Mouse (Mus musculus) frontal cortex, adult 2 months (tissue): ENCODE measurements at regions not wholly inside any gene's neighbourhood (a gene's known extent, or its start where the extent isn't known, plus 50 kb on each side); places are given as distances from the start of the nearest gene placed in this dataset.
"Not testable (repeated sequence)": the region's sequence is repeated elsewhere in the genome, so short reads cannot be mapped to it uniquely, and the experiment has no call there.

Experiments
- DNase-seq, 2 experiments: peaks; one replicate each; pipeline ENCODE4 v3.0.0; 2022; ENCODE audit warnings: low spot score in 1 of 2; ENCODE audit errors: extremely low spot score in 1 of 2

DNA sequence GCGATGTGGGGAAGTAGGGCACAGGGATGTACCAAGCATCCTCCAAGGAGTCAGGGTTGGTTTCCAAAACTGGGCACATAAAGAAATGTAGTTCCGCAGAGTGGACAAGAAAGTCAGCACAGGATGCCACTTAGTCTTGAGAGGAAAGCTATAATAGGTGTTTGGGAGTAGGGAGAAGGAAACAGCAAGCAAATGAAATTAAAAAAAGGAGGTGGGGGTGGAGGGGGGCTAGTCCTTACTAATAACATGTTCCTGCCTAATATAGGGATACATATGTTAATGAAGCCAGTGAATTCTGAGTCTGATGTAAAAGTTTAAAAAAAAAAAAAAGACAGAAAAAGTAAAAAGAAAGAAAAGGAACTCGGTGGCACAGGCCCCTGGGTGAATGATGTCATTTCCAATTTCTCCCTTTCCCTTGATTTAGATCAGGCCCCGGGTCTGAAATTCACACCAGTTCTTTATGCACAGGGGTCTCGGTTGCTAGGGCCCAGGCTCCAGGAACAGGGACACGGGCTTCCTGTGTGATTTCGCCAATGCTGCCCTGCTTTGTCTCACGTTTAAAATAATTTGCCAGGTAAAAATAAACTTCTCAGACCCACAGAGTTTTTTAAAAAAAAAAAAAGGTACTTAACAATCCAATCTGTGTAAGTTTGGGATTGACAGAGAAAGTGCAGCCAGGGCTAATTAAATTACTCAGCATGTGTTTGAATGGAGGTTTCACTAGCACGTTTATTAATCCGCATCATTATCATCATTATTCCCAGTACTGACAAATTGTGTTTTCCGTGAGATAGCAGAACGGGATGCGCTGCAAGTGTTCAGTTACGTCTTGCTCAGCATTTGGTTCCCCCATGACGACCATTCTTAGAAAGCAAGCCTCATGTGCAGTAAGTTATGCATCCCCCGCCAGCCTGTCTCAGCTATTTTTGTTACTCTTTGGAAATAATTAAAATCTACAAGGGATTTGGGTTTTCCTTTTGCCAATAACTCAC lies 172.8 kb upstream of the Slc25a13 start:
- DNase-seq, result no peak

DNA sequence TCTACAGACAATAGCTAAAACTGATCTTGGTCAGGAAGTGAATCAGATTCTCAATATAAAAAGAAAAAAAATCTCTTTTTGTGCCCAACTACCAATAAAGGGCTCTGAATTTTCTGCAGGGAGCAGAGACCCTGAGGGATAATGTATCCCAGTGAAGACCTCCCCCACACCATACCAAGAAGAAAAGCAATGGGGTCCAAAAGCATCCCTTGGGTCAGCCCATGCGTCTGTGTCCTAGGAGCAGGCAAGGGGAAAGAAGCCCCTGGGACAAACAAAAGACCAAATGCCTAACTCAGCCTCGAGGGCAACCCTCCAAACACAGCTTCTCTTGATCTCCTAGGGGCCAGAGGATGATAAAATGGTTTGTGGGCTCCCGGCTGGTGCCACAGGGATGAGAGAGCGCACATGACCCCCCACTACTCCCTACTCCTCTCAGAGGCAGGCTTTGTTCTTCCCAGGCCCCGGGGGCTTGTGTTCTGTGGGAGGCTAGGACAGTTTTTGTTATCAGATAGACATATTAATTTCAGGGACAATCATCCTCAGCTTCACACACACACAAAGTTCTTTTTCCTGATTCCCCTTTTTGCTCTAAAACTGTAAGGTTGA lies 172.0 kb upstream of the Slc25a13 start:
- DNase-seq, result no peak

DNA sequence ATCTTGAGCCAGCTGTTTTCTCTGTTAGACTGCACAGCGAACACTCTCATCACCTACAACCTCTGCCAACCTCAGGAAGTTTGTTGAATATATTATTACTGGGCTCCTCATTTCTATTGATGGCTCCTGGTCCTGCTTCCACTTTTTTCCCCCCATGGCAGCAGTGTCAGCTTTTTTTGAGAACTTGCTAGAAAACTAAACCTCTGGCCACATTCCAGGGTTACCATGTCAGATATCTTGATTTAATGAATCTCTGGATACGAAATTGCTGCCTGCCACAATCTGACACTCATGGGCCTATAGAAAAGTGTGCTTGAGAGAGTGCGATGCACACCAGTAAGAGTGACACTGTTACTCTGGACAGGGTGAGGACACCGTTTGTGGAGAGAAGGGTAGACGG lies 170.6 kb upstream of the Slc25a13 start:
- no peak for DNase-seq

- DNase-seq, result no peak
Measured at GRCm38 (mm10) chr6:6384971-6385370, 168.0 kb upstream of the Slc25a13 start.

DNA sequence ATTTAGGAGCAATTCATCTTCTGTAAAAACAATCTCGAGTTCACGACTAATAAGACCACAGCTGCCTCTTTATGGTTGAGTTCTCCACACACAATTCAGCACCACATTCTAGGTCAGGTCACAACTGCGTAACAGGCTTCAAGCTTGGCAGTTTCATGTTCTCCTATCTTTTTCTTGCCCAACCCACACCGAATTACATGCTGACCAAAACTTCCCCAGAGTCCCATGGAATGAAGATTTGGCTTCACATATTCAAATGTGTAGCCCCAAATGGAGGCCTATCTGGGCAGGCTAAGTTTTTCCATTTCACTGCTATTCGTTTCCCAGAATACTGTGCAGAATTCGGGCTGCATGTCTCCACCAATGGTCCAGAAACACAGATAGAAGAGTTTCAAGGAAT lies 167.5 kb upstream of the Slc25a13 start:
- no peak for DNase-seq

- DNase-seq, result no peak
Measured at GRCm38 (mm10) chr6:6372421-6372820, 155.4 kb upstream of the Slc25a13 start.

DNA sequence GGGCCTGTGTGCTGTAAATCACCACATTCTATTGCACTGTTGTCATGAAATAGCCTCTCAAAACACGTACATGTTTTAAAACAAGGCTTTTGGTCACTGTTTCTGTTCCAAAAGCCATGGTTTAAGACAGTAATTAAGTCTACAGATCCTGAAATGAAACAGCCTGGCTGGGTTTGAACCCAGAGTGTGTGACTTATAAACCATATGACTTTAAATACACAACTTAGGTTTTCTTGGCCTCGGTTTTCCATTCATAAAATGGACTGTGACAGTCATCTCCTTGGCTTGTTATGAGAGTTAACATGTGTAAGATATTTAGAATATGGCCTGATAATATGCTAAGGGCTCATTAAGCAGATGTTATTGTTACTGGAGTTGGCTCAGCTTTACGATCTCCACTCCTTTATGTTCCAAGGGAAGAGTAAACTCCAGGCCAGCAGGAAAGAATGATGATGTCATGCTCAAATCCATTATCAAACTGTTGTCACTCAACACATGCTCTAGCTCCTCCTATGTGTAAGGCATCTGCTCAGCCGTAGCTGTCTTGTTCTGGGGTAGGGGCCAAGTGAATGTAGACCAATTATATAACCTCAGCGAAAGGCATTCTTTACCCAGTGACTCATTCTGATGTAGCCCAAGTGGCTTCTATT lies 154.6 kb upstream of the Slc25a13 start:
- peak in 1 of 2 experiments; percentile 2 for DNase-seq

DNA sequence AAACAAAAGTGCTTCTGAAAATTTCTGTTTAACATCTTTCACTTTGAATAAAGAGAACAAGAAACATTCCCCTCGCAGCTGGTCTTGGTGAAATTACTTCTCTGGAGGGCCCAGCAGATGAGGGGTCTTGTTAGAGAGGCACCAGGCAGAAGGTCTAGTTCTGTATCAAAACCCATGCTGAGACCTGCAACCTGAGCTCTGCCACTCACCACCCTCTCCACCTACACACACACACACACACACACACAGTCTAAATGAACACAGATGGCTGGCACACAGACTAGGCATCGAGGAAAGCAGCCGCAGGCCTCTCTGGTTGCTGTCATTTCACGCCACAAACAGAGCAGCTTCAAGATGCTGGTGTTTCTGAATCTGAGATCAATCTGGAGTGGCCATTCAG lies 147.1 kb upstream of the Slc25a13 start:
- DNase-seq, result no peak

DNA sequence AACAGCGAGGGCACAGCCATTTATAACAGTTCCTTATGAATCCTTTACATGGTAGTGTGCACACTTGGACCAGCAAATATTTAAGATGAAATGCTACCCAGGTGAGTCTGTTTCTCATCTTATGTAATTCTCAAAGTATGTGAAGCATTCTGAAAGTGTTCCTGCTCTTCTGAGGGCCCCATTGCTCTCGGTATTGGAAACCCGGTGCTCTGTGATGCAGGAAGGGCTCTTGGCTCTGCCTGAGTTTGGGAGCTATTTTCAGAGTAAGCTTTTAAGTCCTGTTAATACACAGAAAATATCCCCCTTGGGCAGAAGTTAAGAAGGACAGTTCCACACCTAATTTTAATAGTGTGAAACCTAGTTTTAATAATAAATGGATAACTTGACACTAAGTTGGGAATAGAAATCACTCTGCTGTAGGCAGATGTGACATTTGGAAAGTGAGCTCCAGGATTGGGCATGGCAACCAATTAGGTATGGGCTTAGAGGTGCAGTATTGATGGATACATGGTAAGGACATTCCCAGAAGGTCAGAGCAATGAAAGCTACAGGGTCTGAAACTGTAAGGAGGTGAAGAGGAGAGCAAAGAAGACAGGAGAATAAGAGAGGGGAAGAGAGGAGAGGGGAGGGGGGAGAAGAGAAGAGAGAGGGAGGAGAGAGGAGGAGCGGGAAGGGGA lies 145.8 kb upstream of the Slc25a13 start:
- DNase-seq, result no peak

- DNase-seq, result not testable (repeated sequence)
Measured at GRCm38 (mm10) chr6:6361181-6361580, 144.2 kb upstream of the Slc25a13 start.

GRCm38 (mm10) chr6:6357477-6357876 lies 140.5 kb upstream of the Slc25a13 start:
- no peak for DNase-seq

- no peak for DNase-seq
Measured at GRCm38 (mm10) chr6:6356967-6357366, 140.0 kb upstream of the Slc25a13 start.

DNA sequence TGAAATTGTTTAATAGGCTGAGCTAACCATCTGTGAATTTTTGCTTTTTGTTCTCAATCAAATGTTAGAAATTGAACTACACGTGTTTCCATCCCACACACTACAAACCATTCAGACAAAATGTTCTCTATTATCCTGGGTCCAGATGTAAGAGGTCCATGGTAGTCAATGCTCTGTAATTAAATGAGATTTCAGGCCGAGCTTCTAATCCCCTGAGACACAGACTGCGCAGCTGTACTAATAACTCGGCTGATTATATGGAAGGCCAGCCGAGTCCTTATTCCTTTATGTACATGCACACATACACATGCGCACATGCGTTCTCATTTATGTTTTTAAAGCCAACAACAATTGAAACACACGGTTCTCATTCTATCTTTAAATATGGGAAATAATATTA lies 118.3 kb upstream of the Slc25a13 start:
- no peak for DNase-seq

- no peak for DNase-seq
Measured at GRCm38 (mm10) chr6:6330271-6330670, 113.3 kb upstream of the Slc25a13 start.

GRCm38 (mm10) chr6:6325516-6325915 lies 108.5 kb upstream of the Slc25a13 start:
- DNase-seq, result no peak

GRCm38 (mm10) chr6:6316725-6317124 lies 99.8 kb upstream of the Slc25a13 start:
- DNase-seq, result no peak

DNA sequence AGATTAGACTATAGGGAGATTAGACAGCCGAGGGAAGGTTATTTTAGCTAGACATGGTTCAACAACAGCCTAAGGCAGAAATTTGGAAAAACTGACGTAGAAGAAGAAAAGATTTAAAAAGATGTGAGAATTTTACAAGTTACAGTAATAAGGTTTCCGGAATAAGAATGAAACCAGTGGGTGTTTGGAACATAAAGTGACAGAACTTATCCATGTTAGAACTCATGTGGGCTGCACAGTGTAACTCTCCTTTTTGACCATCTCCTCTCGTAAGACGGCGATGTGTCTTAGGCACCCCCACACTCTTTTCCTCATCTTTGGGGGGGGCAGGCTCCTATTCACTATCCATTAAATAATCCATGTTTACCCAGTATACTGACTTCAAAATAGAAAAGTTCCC lies 96.2 kb upstream of the Slc25a13 start:
- DNase-seq, result peak in 1 of 2 experiments; percentile 51

DNA sequence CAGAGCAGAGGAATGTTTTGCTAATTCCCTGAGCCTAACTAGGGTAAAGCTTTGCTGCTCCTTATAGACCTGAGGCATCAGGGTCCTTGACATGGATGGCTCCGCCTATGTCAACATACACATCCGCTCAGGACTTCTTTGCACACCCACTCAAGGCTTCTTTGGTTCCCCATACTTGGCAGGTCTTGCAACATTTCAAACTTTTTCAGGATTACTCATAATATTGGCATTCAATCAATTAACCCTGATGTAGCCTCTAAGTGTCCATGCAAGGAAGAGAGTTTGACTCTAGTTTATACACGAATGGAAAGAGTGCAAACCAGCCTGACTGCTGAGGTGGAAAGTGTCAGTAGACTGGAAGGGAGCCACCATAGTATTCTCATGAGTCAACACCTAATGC lies 93.2 kb upstream of the Slc25a13 start:
- DNase-seq, result no peak

GRCm38 (mm10) chr6:6307618-6308017 lies 90.6 kb upstream of the Slc25a13 start:
- no peak for DNase-seq

DNA sequence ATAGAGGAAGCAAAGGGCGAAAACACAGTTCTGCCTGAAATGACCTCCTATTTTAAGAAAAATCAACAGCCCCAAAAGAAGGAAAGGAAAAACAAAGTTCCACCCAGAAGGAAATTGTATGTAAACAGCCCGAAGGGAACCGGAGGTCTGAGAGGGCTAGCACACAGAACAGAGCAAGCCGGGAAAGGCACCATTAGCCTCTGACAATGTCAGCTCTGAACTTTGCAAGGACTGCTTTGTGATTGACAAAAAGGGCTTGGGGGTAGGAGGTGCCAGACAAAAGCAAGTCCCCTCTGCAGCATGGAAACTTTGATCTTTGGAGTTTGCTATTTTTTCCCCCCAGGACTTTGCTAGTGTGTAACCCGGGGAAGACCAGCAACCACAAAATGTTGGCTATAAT lies 86.8 kb upstream of the Slc25a13 start:
- no peak for DNase-seq

DNA sequence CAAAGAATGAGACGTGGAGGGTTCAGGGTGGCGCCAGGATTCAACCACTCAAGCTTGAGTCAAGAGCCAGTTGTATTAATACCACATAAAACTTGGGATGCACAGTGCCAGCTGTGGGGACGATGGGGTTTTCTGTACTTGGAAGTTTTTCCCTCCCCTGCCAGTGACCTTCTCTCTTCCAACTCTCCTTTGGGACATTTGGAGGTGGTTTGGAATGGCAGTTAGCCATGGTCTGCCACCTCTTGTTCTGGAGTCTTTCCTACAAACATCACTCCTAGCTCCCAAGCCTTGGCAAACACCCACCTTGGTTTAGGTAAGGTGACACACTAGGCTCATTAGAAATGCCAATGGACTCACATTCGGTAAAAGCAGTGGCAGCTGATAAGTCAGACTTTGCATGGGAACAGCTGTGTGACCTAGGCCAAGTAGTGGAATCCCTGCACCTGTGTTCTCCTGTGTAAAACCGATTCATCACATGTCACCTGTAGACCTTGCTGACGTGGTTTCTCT lies 84.1 kb upstream of the Slc25a13 start:
- no peak for DNase-seq
